Mouse (Mus musculus): ENCODE measurements around the gene Zc2hc1c. TPM values are rescaled to one million over a fixed set of nuclear protein-coding genes. Genes with fewer than 3 reads are reported as not detected.

The Zc2hc1c gene
- polyA plus RNA-seq (2014; fragmentation: Illumina TruSeq; extraction: RNeasy Lipid Tissue Mini Kit (QIAGEN cat#74804)), result 0.88 TPM

DNA sequence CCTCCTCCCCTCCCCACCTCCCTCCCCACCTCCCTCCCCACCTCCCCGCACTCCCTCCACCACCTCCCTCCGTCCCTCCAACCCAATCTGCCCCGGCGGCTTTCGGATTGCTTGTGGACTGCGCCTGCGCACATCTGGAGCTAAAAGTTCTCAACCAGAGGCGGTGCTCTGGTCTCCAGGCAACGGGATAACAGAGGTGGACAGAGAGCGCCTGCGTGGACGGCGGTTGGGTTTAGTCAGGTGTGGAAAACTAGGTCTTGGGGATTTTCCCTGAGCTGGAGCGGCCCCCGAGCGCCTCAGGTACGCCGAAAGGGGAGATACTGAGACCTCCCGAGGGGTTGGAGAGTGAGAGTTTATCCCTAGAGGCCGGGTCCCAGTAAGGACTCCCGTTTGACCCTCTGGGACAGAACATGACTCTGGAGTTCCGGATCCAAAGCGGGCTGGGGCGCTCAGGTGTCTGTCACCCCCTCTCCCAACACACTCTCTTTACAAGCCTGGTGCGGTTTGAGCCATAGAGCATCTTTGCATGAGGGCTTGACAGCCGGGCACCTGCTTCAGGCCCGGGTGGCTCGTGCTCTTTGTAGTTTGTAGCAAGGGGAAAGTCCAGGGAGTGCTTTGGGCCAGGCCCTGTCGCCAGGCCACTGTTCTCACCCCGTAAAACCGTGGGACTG is at the start of gene Zc2hc1c:
Gene Zc2hc1c (plus strand): TSS at position 106 of the 671 bp plus-strand sequence.

DNA sequence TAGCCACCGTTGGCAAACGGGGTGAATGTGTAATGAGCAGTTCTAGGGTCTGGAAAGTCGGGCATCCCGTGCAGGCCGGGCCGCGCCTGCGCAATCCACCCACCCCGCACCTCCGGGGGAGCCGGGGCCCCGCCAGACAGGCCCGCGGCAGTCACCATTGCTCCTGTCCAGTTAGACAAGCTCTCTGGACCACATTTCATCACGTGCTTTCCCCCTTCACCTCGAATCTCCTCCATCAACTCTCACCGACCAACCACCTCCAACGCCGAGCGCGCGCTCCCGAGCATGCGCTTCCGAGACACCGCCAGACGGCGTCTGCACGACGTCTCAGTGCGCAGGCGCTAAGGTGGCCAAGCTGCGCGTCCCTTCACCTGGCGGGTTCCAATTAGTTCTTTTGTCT is 18.1 kb upstream of the Zc2hc1c start, which contains the start of gene Mlh3:
Gene Mlh3 (minus strand): TSS at position 281 of the 400 bp plus-strand sequence.

DNA sequence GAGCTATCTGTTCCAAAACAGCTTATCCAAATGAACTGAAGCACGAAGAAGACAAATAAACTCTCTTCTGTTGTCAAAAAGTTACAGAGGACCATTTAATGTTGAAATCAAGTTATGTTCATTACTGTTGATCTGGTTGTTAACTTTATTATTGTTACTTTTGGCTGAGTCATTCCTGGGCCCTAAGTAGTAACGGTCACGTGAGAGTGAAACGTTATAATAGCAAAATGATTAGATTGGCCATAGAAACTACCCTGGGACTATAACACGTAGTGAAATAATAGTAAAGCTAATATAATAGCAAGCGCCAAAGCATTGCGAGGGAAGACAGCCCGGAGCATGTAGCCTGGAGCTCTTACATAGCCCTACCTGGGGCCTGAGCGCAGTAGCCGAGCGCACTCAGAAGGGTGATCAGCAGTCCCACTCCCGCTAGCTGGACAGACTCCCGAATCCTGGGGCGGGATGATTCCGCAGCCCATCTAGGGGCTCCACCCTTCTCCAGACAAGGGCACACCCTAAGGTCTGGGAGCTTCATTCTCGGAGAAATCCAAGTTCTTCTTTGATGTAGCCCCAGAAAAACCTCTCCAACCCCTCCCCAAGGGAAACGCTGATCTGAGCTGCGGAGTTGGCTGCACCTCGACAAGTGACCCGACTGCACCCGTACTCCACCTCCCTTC is 444 bp upstream of the Zc2hc1c start, which contains the start of gene Acyp1:
Gene Acyp1 (minus strand): TSS at position 630 of the 677 bp plus-strand sequence.

DNA sequence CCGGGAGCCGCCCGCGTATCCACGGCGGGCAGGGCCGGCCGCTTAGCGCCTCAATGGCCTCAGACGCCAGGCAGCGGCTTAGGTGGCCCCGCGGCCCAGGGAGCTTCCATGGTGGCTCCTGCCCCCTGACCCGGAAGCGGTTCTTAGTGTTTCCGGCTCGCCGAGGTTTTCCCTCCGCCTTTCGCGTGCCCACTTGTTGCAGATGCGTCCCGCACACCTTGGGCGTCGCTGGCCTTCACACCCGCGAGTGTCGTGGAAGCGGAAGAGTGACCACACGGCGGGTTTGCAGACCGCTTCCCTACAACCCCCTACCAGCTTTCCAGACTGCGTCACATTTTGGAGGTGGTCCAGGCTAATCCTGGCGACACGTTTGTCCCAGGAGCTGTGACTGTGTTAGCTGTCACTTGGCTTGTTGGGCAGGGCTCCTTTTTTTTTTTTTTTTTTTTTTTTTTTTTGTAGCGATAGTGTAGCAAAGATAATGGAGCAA is 50.9 kb downstream of the Zc2hc1c start, which contains the start of gene Nek9:
Gene Nek9 (minus strand): TSS at position 120 of the 487 bp plus-strand sequence.

Other genes with a start within 250 kb of the Zc2hc1c start
- gene Prox2, start 177.8 kb upstream of the Zc2hc1c start, polyA plus RNA-seq (2014; fragmentation: Illumina TruSeq; extraction: RNeasy Lipid Tissue Mini Kit (QIAGEN cat#74804)), result 1.8 TPM
- 144 TPM for gene Dlst, start 177.8 kb upstream of the Zc2hc1c start, polyA plus RNA-seq (2014; fragmentation: Illumina TruSeq; extraction: RNeasy Lipid Tissue Mini Kit (QIAGEN cat#74804))
- not detected for gene Rps6kl1, start 137.3 kb upstream of the Zc2hc1c start, polyA plus RNA-seq (2014; fragmentation: Illumina TruSeq; extraction: RNeasy Lipid Tissue Mini Kit (QIAGEN cat#74804))
- 0.66 TPM for gene Pgf, start 110.8 kb upstream of the Zc2hc1c start, polyA plus RNA-seq (2014; fragmentation: Illumina TruSeq; extraction: RNeasy Lipid Tissue Mini Kit (QIAGEN cat#74804))
- 1.1 TPM for gene Eif2b2, start 69.1 kb upstream of the Zc2hc1c start, polyA plus RNA-seq (2014; fragmentation: Illumina TruSeq; extraction: RNeasy Lipid Tissue Mini Kit (QIAGEN cat#74804))
- gene Mlh3, start 18.0 kb upstream of the Zc2hc1c start, polyA plus RNA-seq (2014; fragmentation: Illumina TruSeq; extraction: RNeasy Lipid Tissue Mini Kit (QIAGEN cat#74804)), result 36.7 TPM
- 13.0 TPM for gene Acyp1, start 153 bp upstream of the Zc2hc1c start, polyA plus RNA-seq (2014; fragmentation: Illumina TruSeq; extraction: RNeasy Lipid Tissue Mini Kit (QIAGEN cat#74804))
- gene Nek9, start 50.8 kb downstream of the Zc2hc1c start, polyA plus RNA-seq (2014; fragmentation: Illumina TruSeq; extraction: RNeasy Lipid Tissue Mini Kit (QIAGEN cat#74804)), result 75.6 TPM
- 527 TPM for gene Tmed10, start 86.3 kb downstream of the Zc2hc1c start, polyA plus RNA-seq (2014; fragmentation: Illumina TruSeq; extraction: RNeasy Lipid Tissue Mini Kit (QIAGEN cat#74804))
- 26.3 TPM for gene Fos, start 185.3 kb downstream of the Zc2hc1c start, polyA plus RNA-seq (2014; fragmentation: Illumina TruSeq; extraction: RNeasy Lipid Tissue Mini Kit (QIAGEN cat#74804))

Measured in ovary, adult 10 weeks (tissue).